Mouse (Mus musculus) gastrocnemius, adult 2 months (tissue): ENCODE data around the gene Thumpd3. TPM values are rescaled to one million over a fixed set of nuclear protein-coding genes. Genes with fewer than 3 reads are reported as not detected.
A peak's percentile ranks its signal among the peaks of the same experiment; 100 is the strongest.

Source experiments
- DNase-seq: peaks from one replicate; pipeline ENCODE4 v3.0.0; 2022
- H3K27ac ChIP-seq: fragments of 200-600 bp; 2 replicates; pipeline ENCODE4 v1.8.1; 2022; ENCODE audit warnings: mild to moderate bottlenecking
- H3K4me3 ChIP-seq: fragments of 200-600 bp; 2 replicates; pipeline ENCODE4 v1.8.1; 2022; ENCODE audit warnings: mild to moderate bottlenecking, moderate library complexity
- CTCF ChIP-seq: fragments of 200-600 bp; IDR thresholded peaks from 2 replicates; pipeline ENCODE4 v1.8.1; 2022; ENCODE audit warnings: antibody characterized with exemption, mild to moderate bottlenecking, moderate library complexity
- intact Hi-C: fragments of 180-260 bp; cut with DNase I; formaldehyde crosslinking; loops from one replicate; pipeline ENCODE4 v1.15.1; 2025
- total RNA-seq, 2 experiments: library from RNA; stranded (reverse); gene quantifications; 2 replicates each; pipeline ENCODE4 v1.2.3; 2021

The Thumpd3 gene
- total RNA-seq, 2 experiments from 2014 or later, result 13.7 to 14.5 TPM

DNA sequence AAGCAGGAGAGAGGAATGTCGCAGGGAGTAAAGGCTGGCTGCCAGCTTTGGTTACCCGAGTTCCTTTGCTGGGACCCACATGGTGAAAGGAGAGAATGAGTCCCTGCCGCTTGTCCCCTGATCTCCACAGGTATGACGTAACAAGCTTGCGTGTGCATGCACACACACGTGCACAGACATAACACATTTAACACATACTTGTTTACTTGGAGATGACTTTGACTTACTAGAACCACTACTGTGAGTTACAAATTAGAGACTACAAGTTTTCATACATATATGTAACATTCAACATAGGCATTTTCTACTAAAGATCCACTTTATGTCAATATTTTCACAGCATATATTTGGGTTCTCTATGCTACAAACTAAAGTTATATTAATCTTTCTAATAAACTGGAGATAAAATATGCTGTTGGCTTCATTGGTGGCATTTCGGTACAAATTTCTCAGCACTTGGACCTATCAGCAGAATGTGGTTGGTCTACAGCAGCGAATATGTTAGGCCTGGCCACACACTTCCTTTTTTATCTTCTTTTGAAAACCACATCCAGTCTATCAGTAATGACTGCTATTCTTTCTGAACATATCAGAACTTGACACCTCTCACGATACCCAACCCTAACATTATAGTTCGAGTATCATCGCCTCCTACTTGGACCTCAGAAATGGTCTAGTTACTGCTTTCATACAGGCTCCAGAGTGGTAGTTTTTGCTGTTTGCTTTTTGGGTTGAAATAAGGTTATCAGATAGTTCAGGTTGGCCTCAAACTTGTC lies 4.6 kb upstream of the Thumpd3 start:
- intact Hi-C loops, result no loop called here
- Histone ChIP-seq H3K27ac (no peak overlapping the region), H3K4me3 (no peak overlapping the region)
- no peak for DNase-seq
- TF ChIP-seq CTCF, result no peak

GRCm38 (mm10) chr6:113045575-113045974 lies 450 bp upstream of the Thumpd3 start:
- peak; percentile 24 for DNase-seq

GRCm38 (mm10) chr6:113047016-113047746 lies 1.2 kb downstream of the Thumpd3 start:
- intact Hi-C loops, result loop anchor here (2.0 kb wide), 2 partner anchors 30 to 190 kb away; partner anchors contain the start of genes Mtmr14 and Setd5
- no peak for TF ChIP-seq CTCF
- no peak for DNase-seq
- peak overlapping the region; percentile 93 for H3K27ac ChIP-seq
- peak overlapping the region; percentile 79 for H3K4me3 ChIP-seq

More at GRCm38 (mm10) chr6:113045575-113045974, 450 bp upstream of the Thumpd3 start:
- intact Hi-C loops, result no loop called here
- Histone ChIP-seq H3K4me3 (peak overlapping the region; percentile 79), H3K27ac (peak overlapping the region; percentile 93)
- TF ChIP-seq CTCF, result no peak

DNA sequence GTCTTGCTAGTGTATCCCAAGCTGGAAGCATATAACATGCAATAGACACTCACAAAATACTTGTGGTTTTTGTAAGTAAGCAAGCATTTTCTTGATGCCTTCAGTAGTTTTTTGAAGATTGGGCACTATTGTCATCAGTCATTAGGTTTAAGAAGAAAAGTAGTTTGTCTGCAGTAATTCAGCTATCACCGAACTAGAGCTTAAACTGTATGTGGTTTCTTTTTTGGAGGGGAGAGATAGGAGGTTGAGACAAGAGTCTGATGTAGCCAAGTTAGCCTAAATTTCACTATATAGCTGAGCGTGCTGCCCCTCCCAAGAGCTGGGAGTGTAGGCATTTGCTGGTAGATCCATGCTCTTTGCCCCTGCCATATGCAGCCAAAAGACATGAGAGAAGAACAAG lies 2.3 kb downstream of the Thumpd3 start:
- no peak for TF ChIP-seq CTCF
- Histone ChIP-seq H3K4me3 (no peak overlapping the region), H3K27ac (no peak overlapping the region)
- no peak for DNase-seq
- intact Hi-C loops, result no loop called here

DNA sequence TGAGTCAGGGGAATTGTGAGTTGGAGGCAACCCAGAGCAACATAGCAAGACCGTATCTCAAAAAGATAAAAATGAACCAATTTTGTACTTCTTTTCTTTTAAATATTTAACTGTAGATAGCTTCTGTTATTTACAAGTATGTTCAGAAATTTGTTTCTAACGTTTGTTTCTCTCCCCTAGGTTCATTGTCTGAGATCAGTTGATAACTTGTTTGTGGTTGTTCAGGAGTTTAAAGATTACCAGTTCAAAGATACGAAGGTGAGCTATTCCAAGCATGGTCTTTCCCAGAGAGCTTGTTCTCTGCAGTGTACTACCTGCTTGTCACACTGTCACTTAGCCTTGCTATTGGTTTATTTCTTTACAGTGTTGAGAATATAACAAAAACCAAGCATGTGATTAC lies 3.1 kb downstream of the Thumpd3 start:
- no peak for TF ChIP-seq CTCF

GRCm38 (mm10) chr6:113052972-113053371 lies 6.9 kb downstream of the Thumpd3 start:
- H3K27ac ChIP-seq, result no peak overlapping the region
- no peak for TF ChIP-seq CTCF
- no peak overlapping the region for H3K4me3 ChIP-seq
- intact Hi-C loops, result no loop called here
- no peak for DNase-seq

More for the DNA sequence above, 3.1 kb downstream of the Thumpd3 start:
- intact Hi-C loops, result no loop called here
- DNase-seq, result no peak
- Histone ChIP-seq H3K27ac (no peak overlapping the region), H3K4me3 (no peak overlapping the region)

DNA sequence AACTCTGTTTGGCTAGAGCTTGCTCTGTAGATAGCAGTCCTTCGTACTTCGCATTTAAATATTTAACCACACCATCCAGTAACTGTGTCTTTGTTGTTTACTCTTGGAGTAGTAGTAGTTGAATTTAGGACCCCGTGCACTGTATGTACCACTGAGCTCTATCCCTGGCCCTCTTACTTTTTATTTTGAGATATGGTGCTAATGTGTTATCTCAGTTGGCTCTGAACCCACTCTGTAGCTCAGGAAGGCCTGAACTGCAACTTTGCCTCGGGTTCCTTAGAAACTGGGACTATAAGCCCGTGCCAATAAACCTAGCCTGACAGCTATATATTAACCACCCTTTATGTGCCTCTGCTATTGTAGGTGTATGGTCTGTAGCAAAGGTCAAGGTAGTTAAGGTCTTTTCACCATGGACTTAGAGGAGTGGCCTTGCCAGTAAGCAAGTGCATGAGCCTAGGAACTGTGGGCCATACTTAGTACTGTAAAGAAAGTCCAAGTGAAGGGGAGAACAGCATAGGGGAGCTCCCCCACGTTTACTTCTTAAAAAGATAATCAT lies 8.6 kb downstream of the Thumpd3 start:
- intact Hi-C loops, result no loop called here
- no peak for DNase-seq
- Histone ChIP-seq H3K4me3 (no peak overlapping the region), H3K27ac (no peak overlapping the region)
- no peak for TF ChIP-seq CTCF

GRCm38 (mm10) chr6:113060892-113061563 lies 15.0 kb downstream of the Thumpd3 start:
- intact Hi-C loops, result no loop called here
- no peak for DNase-seq
- no peak overlapping the region for H3K4me3 ChIP-seq
- TF ChIP-seq CTCF, result no peak
- no peak overlapping the region for H3K27ac ChIP-seq

GRCm38 (mm10) chr6:113062253-113062652 lies 16.2 kb downstream of the Thumpd3 start:
- no peak for TF ChIP-seq CTCF

DNA sequence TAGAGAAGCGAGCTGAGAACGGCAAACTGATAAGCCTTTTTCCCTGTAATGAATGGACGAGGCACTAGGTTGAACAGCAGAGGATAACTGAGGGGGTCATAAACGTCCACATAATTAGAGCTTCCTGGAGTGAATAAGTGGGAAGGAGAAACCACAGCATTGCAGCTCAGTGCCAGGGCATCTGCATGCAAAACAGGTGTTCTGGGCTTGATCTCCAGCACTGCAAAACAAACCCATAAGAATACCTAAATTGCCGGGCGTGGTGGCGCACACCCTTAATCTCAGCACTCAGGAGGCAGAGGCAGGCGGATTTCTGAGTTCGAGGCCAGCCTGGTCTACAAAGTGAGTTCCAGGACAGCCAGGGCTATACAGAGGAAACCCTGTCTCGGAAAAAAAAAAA lies 17.3 kb downstream of the Thumpd3 start:
- no peak for DNase-seq
- Histone ChIP-seq H3K27ac (no peak overlapping the region), H3K4me3 (no peak overlapping the region)
- intact Hi-C loops, result no loop called here
- no peak for TF ChIP-seq CTCF

More at GRCm38 (mm10) chr6:113062253-113062652, 16.2 kb downstream of the Thumpd3 start:
- Histone ChIP-seq H3K4me3 (no peak overlapping the region), H3K27ac (no peak overlapping the region)
- intact Hi-C loops, result no loop called here
- DNase-seq, result no peak

GRCm38 (mm10) chr6:113065186-113065585 lies 19.2 kb downstream of the Thumpd3 start:
- intact Hi-C loops, result no loop called here
- no peak for DNase-seq
- Histone ChIP-seq H3K4me3 (no peak overlapping the region), H3K27ac (peak overlapping the region; percentile 51)
- TF ChIP-seq CTCF, result no peak

- no peak for TF ChIP-seq CTCF
- Histone ChIP-seq H3K4me3 (no peak overlapping the region), H3K27ac (no peak overlapping the region)
- intact Hi-C loops, result no loop called here
- DNase-seq, result no peak
Observed at GRCm38 (mm10) chr6:113069154-113069553, 23.1 kb downstream of the Thumpd3 start.
